Mouse (Mus musculus) spleen, adult 2 months (tissue): ENCODE results near the gene Dennd4b.

ENCODE experiments used
- CTCF ChIP-seq: fragments of 200-500 bp; IDR thresholded peaks from 2 replicates; pipeline ENCODE4 v1.5.1; 2011; ENCODE audit warnings: mild to moderate bottlenecking, inconsistent platforms; ENCODE audit not compliant: insufficient read depth, insufficient read length, insufficient replicate concordance; ENCODE audit errors: extremely low read depth
- POLR2A ChIP-seq: fragments of 200-500 bp; IDR thresholded peaks from 2 replicates; pipeline ENCODE4 v1.6.1; 2011; ENCODE audit warnings: low read depth, low read length, inconsistent platforms

DNA sequence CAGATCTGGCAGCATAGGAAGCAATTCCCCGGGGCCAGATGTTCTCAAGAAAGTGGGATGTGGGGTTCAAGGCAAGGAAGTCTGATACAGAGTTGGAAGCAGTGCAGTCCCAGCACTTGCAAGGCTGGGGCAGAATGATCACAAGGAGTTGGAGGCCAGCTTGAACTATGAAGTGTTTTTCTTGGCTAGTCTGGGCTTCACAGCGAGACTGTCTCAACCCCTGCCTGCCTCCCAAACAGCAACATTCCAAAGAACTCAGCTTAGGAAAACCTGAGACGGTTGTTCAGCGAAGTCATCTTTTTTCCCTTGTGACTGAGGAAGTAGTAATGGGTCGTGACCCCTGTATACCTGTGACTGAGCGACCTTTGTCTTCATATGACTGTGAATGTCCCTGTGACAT is 14.2 kb upstream of the Dennd4b start:
- TF ChIP-seq CTCF = no peak
- TF ChIP-seq POLR2A = no peak
